Mouse (Mus musculus) midbrain, embryonic 16.5 days (tissue): ENCODE results near the gene Rad9b. TPM values are rescaled to one million over a fixed set of nuclear protein-coding genes. Genes with fewer than 3 reads are reported as not detected.

Experiments used
- ATAC-seq: fragments of 200-750 bp; cut with Nextera tagmentation; 2 replicates; pipeline ENCODE4 v1.8.0; 2017; ENCODE audit warnings: moderate TSS enrichment
- H3K27ac ChIP-seq: fragments of 300-500 bp; sonication (generic); 2 replicates; pipeline ENCODE4 v1.5.1; 2014; ENCODE audit warnings: mild to moderate bottlenecking, low read length, mixed read lengths
- H3K27me3 ChIP-seq: fragments of 300-500 bp; sonication (generic); 2 replicates; pipeline ENCODE4 v1.6.1; 2014; ENCODE audit warnings: low read depth, low read length, mixed read lengths; ENCODE audit not compliant: control insufficient read depth, insufficient read depth
- H3K36me3 ChIP-seq: fragments of 300-500 bp; sonication (generic); 2 replicates; pipeline ENCODE4 v1.6.1; 2014; ENCODE audit warnings: mild to moderate bottlenecking, low read length, moderate library complexity, mixed read lengths; ENCODE audit not compliant: control insufficient read depth, insufficient read depth
- H3K4me1 ChIP-seq: fragments of 300-500 bp; sonication (generic); 2 replicates; pipeline ENCODE4 v1.6.1; 2014; ENCODE audit warnings: mild to moderate bottlenecking, low read length, mixed read lengths; ENCODE audit not compliant: control insufficient read depth, insufficient read depth
- H3K4me2 ChIP-seq: fragments of 300-500 bp; sonication (generic); 2 replicates; pipeline ENCODE4 v1.6.1; 2014; ENCODE audit warnings: mild to moderate bottlenecking, low read length, mixed read lengths
- H3K4me3 ChIP-seq: fragments of 300-500 bp; sonication (generic); 2 replicates; pipeline ENCODE4 v1.5.1; 2014; ENCODE audit warnings: low read depth, mild to moderate bottlenecking, low read length, moderate library complexity, mixed read lengths
- H3K9ac ChIP-seq: fragments of 300-500 bp; sonication (generic); 2 replicates; pipeline ENCODE4 v1.6.1; 2014; ENCODE audit warnings: low read depth, low read length, mixed read lengths
- H3K9me3 ChIP-seq: fragments of 300-500 bp; sonication (generic); replicated peaks from 2 replicates; pipeline ENCODE4 v1.6.1; 2014; ENCODE audit warnings: mild to moderate bottlenecking, low read length, mixed read lengths; ENCODE audit not compliant: control insufficient read depth, poor library complexity, severe bottlenecking
- WGBS: fragments of 180-500 bp; shearing (Covaris S2); extraction: QIAGEN DNeasy Blood & Tissue Kit; methylation state at CpG from one replicate; pipeline ENCODE4 v1.1.7; 2014; 5-methylcytosine and 5-hydroxymethylcytosine counted together
- polyA plus RNA-seq: library from polyadenylated mRNA; unstranded; fragments of >200 nt; fragmentation: Nextera tagmentation; extraction: Ambion mirVana; gene quantifications from 2 replicates; pipeline ENCODE4 v1.2.1, GENCODE M21; 2015

The Rad9b gene
- polyA plus RNA-seq, 1 experiment from 2014 or later: 23.9 TPM

DNA sequence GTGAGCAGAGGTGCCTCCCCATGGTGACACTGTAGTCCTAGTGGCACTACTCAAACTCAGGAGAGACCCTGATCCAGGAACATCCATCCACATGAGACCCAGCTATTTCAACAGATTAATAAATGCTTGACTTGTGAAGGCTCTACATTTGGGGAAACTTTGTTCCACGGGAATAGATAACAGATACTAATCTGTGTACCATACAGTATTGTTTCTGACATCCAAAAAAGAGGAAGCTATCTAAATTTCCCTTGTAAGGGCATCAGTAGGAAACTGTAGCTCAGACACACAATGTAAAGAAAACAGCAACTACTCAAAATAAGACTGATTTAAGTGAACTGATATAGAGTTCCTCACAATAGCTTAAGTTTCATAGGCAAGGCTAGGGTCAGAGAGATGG is 11.2 kb downstream of the Rad9b start:
- no peak overlapping the region for H3K9ac ChIP-seq
- ATAC-seq: no peak
- H3K27me3 ChIP-seq: no peaks in the 10 kb centered on the region
- peaks cover 3% of the 10 kb centered on the region; the same call in 1 of the 2 replicates for H3K36me3 ChIP-seq
- H3K27ac ChIP-seq: no peak overlapping the region
- no peak overlapping the region for H3K4me3 ChIP-seq
- no peak overlapping the region for H3K4me2 ChIP-seq
- H3K9me3 ChIP-seq: no peaks in the 10 kb centered on the region
- WGBS: 83% methylated on average over 1 of the region's 1 CpGs
- no peaks in the 10 kb centered on the region for H3K4me1 ChIP-seq

DNA sequence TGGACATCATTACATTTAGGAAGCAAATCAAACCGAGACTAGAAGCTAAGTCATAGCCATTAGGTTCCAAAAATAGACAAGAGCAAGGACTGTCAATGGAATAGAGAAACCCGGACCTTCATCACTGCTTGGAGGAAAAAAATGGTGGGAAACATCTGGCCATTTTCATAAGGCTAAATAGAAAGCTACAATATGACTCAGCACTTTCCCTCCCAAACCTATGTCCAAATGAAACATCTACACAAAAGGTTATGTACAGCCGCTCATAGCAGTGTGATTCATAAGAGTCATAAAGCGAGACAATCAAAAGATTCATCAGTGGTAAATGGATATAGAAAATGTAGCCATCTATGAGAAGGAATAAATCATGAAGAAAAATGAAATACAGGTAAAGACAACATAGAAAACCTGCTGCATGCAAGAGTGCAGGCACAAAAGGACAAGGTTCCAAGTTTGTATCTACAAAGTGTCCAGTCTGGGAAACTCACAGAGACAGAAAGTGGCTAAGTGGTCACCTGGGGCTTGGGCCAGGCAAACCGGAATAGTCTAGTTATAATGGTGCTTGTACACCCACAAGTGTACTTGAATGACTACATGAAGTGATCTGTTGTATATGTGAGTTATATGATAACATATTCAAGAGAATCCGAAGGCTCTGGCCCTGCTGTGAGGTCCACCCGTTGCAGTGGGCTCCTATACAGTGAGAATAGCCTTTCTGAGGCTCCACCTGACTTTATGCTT is 17.3 kb downstream of the Rad9b start:
- Histone ChIP-seq H3K27ac (no peak overlapping the region), H3K36me3 (peaks cover 3% of the 10 kb centered on the region; the same call in 1 of the 2 replicates), H3K4me2 (no peak overlapping the region), H3K9me3 (no peaks in the 10 kb centered on the region), H3K4me1 (no peaks in the 10 kb centered on the region), H3K27me3 (no peaks in the 10 kb centered on the region), H3K4me3 (no peak overlapping the region), H3K9ac (no peak overlapping the region)
- 91% methylated on average over 7 of the region's 7 CpGs for WGBS
- ATAC-seq: no peak

DNA sequence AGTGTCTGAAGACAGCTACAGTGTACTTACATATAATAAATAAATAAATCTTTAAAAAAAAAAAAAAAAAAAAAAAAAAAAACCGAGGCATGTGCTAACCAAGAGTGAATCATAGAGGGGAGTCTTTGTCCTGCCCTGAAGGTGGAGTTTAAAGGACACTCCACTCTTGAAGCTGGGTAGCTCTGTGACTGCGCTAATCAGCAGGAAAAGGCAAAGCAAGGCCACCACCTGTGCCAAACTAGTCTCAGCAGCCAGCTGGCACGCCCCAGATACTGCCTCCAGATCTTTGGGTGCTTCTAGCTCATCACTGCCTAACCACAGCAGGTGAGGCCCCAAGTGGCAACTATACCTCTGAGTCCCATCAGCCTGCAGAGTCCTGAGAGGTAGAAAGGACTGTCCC is 19.4 kb downstream of the Rad9b start:
- H3K4me3 ChIP-seq: no peak overlapping the region
- WGBS: 72% methylated on average over 3 of the region's 3 CpGs
- H3K36me3 ChIP-seq: peaks cover 3% of the 10 kb centered on the region; the same call in 1 of the 2 replicates
- no peak overlapping the region for H3K27ac ChIP-seq
- no peak for ATAC-seq
- no peaks in the 10 kb centered on the region for H3K4me1 ChIP-seq
- H3K9me3 ChIP-seq: no peaks in the 10 kb centered on the region
- H3K9ac ChIP-seq: no peak overlapping the region
- H3K27me3 ChIP-seq: no peaks in the 10 kb centered on the region
- no peak overlapping the region for H3K4me2 ChIP-seq

DNA sequence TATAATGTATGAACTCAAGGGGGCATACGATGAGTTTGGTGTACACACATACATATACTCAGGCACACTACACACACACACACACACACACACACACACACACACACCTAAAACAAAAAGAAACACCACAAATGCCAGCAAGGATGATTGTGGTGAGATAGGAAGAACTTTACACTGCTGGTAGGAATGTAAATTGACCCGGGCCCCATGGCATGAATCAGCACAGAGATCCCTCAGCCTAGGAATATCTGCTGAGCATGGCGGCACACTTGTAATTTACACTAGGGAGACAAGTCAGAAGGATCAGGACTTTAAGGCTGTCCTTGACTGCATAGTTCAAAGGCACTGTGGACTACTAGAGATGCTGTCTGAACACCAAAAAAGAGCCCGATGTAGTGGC is 23.8 kb downstream of the Rad9b start:
- H3K4me1 ChIP-seq: no peaks in the 10 kb centered on the region
- H3K4me3 ChIP-seq: no peak overlapping the region
- no peak overlapping the region for H3K4me2 ChIP-seq
- no peaks in the 10 kb centered on the region for H3K27me3 ChIP-seq
- 88% methylated on average over 4 of the region's 4 CpGs for WGBS
- H3K9ac ChIP-seq: no peak overlapping the region
- no peak for ATAC-seq
- no peaks in the 10 kb centered on the region for H3K9me3 ChIP-seq
- H3K36me3 ChIP-seq: 0 out of 2 replicates have a peak, but pooled peaks cover 6% of the 10 kb centered on the region
- H3K27ac ChIP-seq: no peak overlapping the region

DNA sequence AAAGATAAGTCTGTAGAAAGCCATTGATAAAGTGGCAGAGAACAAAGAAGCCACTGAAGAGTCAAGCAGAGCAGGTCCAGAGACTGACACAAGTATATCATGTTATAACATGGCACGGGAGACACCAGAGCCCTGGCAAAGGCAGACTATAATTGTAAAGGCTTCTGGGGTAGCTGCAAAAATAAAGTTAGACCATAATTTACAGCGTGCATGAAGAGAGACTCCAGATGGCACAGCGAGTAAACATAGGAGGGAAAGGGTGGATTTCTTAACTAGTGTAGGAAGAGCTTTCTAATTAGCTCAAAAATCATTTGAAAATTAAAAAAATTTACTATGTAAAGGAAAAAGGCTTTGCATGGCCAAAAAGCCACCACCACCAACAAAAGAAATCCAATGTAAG is 26.8 kb downstream of the Rad9b start:
- Histone ChIP-seq H3K9me3 (no peaks in the 10 kb centered on the region), H3K27me3 (no peaks in the 10 kb centered on the region), H3K9ac (no peak overlapping the region), H3K4me3 (no peak overlapping the region), H3K27ac (no peak overlapping the region), H3K36me3 (0 out of 2 replicates have a peak, but pooled peaks cover 11% of the 10 kb centered on the region), H3K4me2 (no peak overlapping the region), H3K4me1 (no peaks in the 10 kb centered on the region)
- no peak for ATAC-seq
- WGBS: 93% methylated on average over 3 of the region's 3 CpGs

DNA sequence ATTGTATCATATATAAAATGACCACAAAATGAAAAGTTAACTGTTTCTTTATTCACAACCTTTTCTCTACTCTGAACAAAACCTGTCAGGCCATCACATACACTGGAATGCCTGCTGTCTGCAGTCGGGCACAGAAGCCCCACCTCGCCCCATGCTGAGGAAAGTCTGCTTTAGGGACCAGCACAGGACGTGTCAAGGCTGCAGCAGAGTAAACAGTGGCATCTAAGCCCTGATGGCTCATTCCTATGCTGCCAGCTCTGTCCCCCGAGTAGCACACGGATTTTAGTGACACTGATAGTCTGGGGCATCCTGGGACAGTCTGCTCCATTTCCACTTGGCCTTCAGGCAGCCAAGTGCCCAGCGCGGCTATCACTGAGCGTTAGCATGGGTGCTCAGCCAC is 28.6 kb downstream of the Rad9b start:
- no peak overlapping the region for H3K4me2 ChIP-seq
- 85% methylated on average over 8 of the region's 8 CpGs for WGBS
- no peaks in the 10 kb centered on the region for H3K4me1 ChIP-seq
- H3K9me3 ChIP-seq: no peaks in the 10 kb centered on the region
- ATAC-seq: no peak
- H3K9ac ChIP-seq: no peak overlapping the region
- no peak overlapping the region for H3K4me3 ChIP-seq
- H3K27me3 ChIP-seq: no peaks in the 10 kb centered on the region
- H3K36me3 ChIP-seq: peaks cover 13% of the 10 kb centered on the region; the same call in 1 of the 2 replicates
- no peak overlapping the region for H3K27ac ChIP-seq

DNA sequence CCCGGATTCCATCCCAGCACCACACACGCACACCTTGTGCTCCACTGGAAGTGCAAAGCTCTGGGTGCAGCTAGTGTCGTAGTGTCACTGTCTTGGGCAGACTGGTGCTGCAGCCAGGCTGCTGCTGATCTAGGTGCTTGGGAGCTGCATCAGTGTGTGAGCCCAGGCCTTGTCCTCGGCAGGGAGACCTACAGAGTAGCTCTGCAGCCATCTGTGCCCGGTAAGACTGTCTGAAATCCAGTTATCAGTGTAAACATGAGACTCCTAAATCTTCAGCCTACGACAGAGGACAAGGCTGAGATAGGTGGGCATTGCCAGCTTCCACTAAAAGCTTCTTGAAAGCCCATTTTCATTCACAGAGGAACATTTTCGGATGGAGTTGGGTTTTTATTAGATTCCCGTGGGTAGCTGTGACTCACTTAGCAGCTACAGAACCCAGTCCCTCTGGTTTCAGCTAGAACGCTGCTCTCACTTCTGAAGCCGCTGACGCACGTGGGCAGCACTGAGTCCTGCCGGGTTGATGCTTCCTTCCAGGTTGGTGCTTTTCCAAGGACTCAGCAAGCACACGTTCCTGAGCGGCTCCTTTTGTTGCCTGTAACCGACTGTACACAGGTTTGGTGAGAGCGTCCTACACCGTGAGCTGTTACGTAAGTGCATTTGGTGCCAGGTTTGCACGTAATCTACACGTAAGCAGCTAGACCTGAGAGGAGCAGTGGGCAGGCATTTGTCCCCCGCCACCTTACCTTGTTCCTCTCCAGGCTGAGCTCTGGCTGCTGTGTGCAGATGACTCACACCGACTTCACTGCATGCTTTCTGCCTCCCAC is 29.2 kb downstream of the Rad9b start:
- Histone ChIP-seq H3K27me3 (no peaks in the 10 kb centered on the region), H3K36me3 (peaks cover 13% of the 10 kb centered on the region; the same call in 1 of the 2 replicates), H3K4me2 (no peak overlapping the region), H3K27ac (no peak overlapping the region), H3K9me3 (no peaks in the 10 kb centered on the region), H3K4me3 (no peak overlapping the region), H3K4me1 (no peaks in the 10 kb centered on the region), H3K9ac (no peak overlapping the region)
- 88% methylated on average over 23 of the region's 23 CpGs for WGBS
- ATAC-seq: no peak

DNA sequence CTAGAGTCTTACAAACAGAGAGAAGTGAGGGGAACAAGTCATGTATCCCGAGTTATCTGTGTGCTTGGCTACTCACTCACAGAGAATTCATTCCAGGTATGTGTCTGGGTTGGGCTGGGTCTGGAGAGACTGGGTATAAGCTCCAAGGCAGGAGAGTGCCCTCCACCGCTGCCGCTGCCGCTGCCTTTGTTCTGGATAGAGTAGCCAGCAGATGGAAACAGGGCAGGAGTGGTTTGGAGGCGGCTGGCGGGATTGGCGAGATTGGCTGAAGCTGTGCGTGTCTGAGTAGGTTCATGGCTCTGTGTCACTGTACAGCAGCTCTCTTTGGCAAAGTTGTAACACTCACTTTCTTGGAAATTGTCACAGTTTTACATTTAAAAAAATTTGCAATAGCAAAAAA is 30.5 kb downstream of the Rad9b start:
- peaks cover 13% of the 10 kb centered on the region; the same call in 1 of the 2 replicates for H3K36me3 ChIP-seq
- WGBS: 53% methylated on average over 8 of the region's 8 CpGs

DNA sequence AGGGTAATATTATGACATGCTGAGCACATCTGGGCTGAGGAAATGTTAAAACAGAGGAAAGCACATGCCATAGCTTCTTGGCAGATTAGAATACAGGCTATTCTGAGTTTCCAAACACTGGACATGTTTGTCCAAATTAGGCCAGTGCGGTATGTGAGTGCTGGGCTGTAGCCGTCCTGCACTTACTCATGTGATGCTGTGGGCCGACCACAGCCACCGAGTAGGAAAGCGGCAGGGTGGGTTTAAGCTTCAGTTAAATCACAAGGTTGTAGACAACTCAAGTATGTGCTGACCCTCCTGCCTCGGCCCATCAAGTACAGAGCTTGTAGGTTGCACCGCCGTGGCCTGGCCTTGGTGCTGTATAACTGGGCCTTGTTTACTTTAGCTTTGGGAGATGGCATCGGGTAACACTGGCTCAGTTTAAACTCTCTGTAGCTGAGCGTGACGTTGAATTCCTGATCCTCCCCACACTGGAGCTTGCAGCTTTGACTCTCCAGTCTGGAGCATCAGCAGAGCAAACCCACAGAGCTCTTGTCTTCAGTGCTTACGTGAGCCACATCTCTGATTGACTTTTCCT is 33.7 kb downstream of the Rad9b start:
- Histone ChIP-seq H3K9me3 (no peaks in the 10 kb centered on the region), H3K36me3 (peaks cover 13% of the 10 kb centered on the region; the same call in 1 of the 2 replicates), H3K27ac (no peak overlapping the region), H3K27me3 (no peaks in the 10 kb centered on the region), H3K9ac (no peak overlapping the region), H3K4me2 (no peak overlapping the region), H3K4me1 (no peaks in the 10 kb centered on the region), H3K4me3 (no peak overlapping the region)
- ATAC-seq: no peak
- 81% methylated on average over 12 of the region's 12 CpGs for WGBS

More for the DNA sequence above, 30.5 kb downstream of the Rad9b start:
- H3K4me1 ChIP-seq: no peaks in the 10 kb centered on the region
- no peaks in the 10 kb centered on the region for H3K27me3 ChIP-seq
- H3K27ac ChIP-seq: no peak overlapping the region
- H3K9me3 ChIP-seq: no peaks in the 10 kb centered on the region
- H3K4me2 ChIP-seq: no peak overlapping the region
- ATAC-seq: no peak
- no peak overlapping the region for H3K4me3 ChIP-seq
- H3K9ac ChIP-seq: no peak overlapping the region
